18 mouse cellular contexts compared by ENCODE assay signal in genomic region chr1:172328461-172328860, GRCm38 (mm10). TPM values are rescaled to one million over a fixed set of nuclear protein-coding genes. Genes with fewer than 3 reads are reported as not detected.
DNase-seq lines count a peak whose midpoint lies in the region; ATAC-seq lines count a peak whose summit lies in the region.
"Had no signal": no experiment of that assay in that cellular context is flagged by ENCODE, and none has a peak within 500 bp of the region (broad histone marks: within the 10 kb centered on the region; RNA-seq: fewer than 3 reads in every experiment).

No protein-coding gene starts in this region.

- H3K27ac ChIP-seq in hindbrain, embryonic 10.5 days, result peak overlapping the region; percentile 25; the same call in 1 of the 2 replicates
- no peak overlapping the region for H3K27ac ChIP-seq in hindbrain, embryonic 11.5 days (ENCODE audit: low read depth, low read length)
- no peak overlapping the region for H3K27ac ChIP-seq in forebrain, embryonic 16.5 days (ENCODE audit: low read length)
- peak overlapping the region; percentile 66; the same call in 1 of the 2 replicates for H3K27ac ChIP-seq in midbrain, embryonic 16.5 days (ENCODE audit: low read length)
- H3K27ac ChIP-seq: gastrocnemius, adult 2 months had no signal

- ATAC-seq in hindbrain, embryonic 11.5 days (ENCODE audit: low FRiP score), result no peak
- ATAC-seq in forebrain, embryonic 16.5 days, result no peak
- ATAC-seq in midbrain, embryonic 16.5 days, result no peak
- ATAC-seq: intestine, postnatal 0 days had no signal

- no peaks in the 10 kb centered on the region for H3K36me3 ChIP-seq in hindbrain, embryonic 10.5 days
- no peaks in the 10 kb centered on the region for H3K36me3 ChIP-seq in hindbrain, embryonic 11.5 days (ENCODE audit: control insufficient read depth, insufficient read depth, low read length)
- no peaks in the 10 kb centered on the region for H3K36me3 ChIP-seq in forebrain, embryonic 16.5 days (ENCODE audit: control insufficient read depth, insufficient read depth)
- no peaks in the 10 kb centered on the region for H3K36me3 ChIP-seq in midbrain, embryonic 16.5 days (ENCODE audit: control insufficient read depth, insufficient read depth, low read length)

- peaks cover 91% of the 10 kb centered on the region for H3K27me3 ChIP-seq in hindbrain, embryonic 10.5 days (ENCODE audit: insufficient read depth, poor library complexity, severe bottlenecking)
- H3K27me3 ChIP-seq in hindbrain, embryonic 11.5 days (ENCODE audit: control insufficient read depth, insufficient read depth, low read length), result peaks cover 32% of the 10 kb centered on the region
- H3K27me3 ChIP-seq in forebrain, embryonic 16.5 days (replicated peaks; ENCODE audit: control insufficient read depth, insufficient read depth, low read length), result no peaks in the 10 kb centered on the region
- H3K27me3 ChIP-seq in midbrain, embryonic 16.5 days (ENCODE audit: control insufficient read depth, insufficient read depth, low read depth, low read length), result no peaks in the 10 kb centered on the region; the same call in 1 of the 2 replicates

- no peak for DNase-seq in hindbrain, embryonic 10.5 days (ENCODE audit: low spot score)
- DNase-seq in hindbrain, embryonic 11.5 days (ENCODE audit: low spot score), result no peak
- peak; percentile 40 to 55 for DNase-seq in cerebellum, postnatal 14 days
- DNase-seq in heart, postnatal 14 days, result no peak
- DNase-seq in left cerebral cortex, adult 9 months (ENCODE audit: low spot score in 2 of 2), result no peak
- DNase-seq in gastrocnemius, postnatal 4 days (ENCODE audit: low spot score in 2 of 2), result no peak
- DNase-seq: adrenal gland, adult 8-10 months; gastrocnemius, adult 2 months; heart, postnatal 10 days; kidney, postnatal 4 days; lung, adult 2 months had no signal

- H3K4me2 ChIP-seq in hindbrain, embryonic 11.5 days (replicated peaks; ENCODE audit: low read depth, low read length), result no peak overlapping the region
- H3K4me2 ChIP-seq in forebrain, embryonic 16.5 days (ENCODE audit: low read length), result peak overlapping the region; percentile 40
- H3K4me2 ChIP-seq in midbrain, embryonic 16.5 days (ENCODE audit: low read length), result peak overlapping the region; percentile 79

- 83% methylated on average over 7 of the region's 7 CpGs for WGBS in hindbrain, embryonic 10.5 days
- WGBS in hindbrain, embryonic 11.5 days, result 85% methylated on average over 7 of the region's 7 CpGs
- 83% methylated on average over 7 of the region's 7 CpGs for WGBS in forebrain, embryonic 16.5 days
- WGBS in midbrain, embryonic 16.5 days, result 74% methylated on average over 7 of the region's 7 CpGs

- intact Hi-C loops in heart, postnatal 14 days (cut with DNase I), result no loop called here

- no peak overlapping the region for H3K4me3 ChIP-seq in hindbrain, embryonic 10.5 days
- no peak overlapping the region for H3K4me3 ChIP-seq in hindbrain, embryonic 11.5 days (ENCODE audit: low read depth, low read length)
- H3K4me3 ChIP-seq in forebrain, embryonic 16.5 days (replicated peaks; ENCODE audit: low read length), result peak overlapping the region; percentile 33
- peak overlapping the region; percentile 45 for H3K4me3 ChIP-seq in midbrain, embryonic 16.5 days (ENCODE audit: low read depth, low read length)
- H3K4me3 ChIP-seq: erythroblast, embryonic 14.5 days; gastrocnemius, adult 2 months had no signal

- H3K9me3 ChIP-seq in hindbrain, embryonic 10.5 days, result no peaks in the 10 kb centered on the region
- H3K9me3 ChIP-seq in hindbrain, embryonic 11.5 days (ENCODE audit: control insufficient read depth, low read length), result no peaks in the 10 kb centered on the region
- H3K9me3 ChIP-seq in forebrain, embryonic 16.5 days (ENCODE audit: control insufficient read depth, low read length), result no peaks in the 10 kb centered on the region
- H3K9me3 ChIP-seq in midbrain, embryonic 16.5 days (replicated peaks; ENCODE audit: control insufficient read depth, low read length, poor library complexity, severe bottlenecking), result no peaks in the 10 kb centered on the region

- H3K9ac ChIP-seq in hindbrain, embryonic 11.5 days (ENCODE audit: low read depth, low read length), result no peak overlapping the region
- H3K9ac ChIP-seq in forebrain, embryonic 16.5 days (replicated peaks; ENCODE audit: low read depth, low read length), result no peak overlapping the region
- H3K9ac ChIP-seq in midbrain, embryonic 16.5 days (ENCODE audit: low read depth, low read length), result peak overlapping the region; percentile 61

- peaks cover 41% of the 10 kb centered on the region for H3K4me1 ChIP-seq in hindbrain, embryonic 10.5 days (replicated peaks)
- H3K4me1 ChIP-seq in hindbrain, embryonic 11.5 days (replicated peaks; ENCODE audit: control insufficient read depth, insufficient read depth, low read length), result peaks cover 7% of the 10 kb centered on the region
- peaks cover 24% of the 10 kb centered on the region for H3K4me1 ChIP-seq in forebrain, embryonic 16.5 days (replicated peaks; ENCODE audit: control insufficient read depth, insufficient read depth, low read length)
- H3K4me1 ChIP-seq in midbrain, embryonic 16.5 days (ENCODE audit: control insufficient read depth, insufficient read depth, low read length), result peaks cover 17% of the 10 kb centered on the region

RNA-seq across cellular contexts. Expression of gene Kcnj9, which starts 0.7 kb away (rescaled TPM):
- polyA plus RNA-seq in hindbrain, embryonic 10.5 days (2016; fragmentation: Nextera tagmentation; extraction: Ambion mirVana), result 0.11 and 0.71 TPM in 2 replicates
- 0.17 and 0.46 TPM in 2 replicates for polyA plus RNA-seq in hindbrain, embryonic 11.5 days (2014; fragmentation: Nextera tagmentation; extraction: Ambion mirVana)
- 2.6 and 4.2 TPM in 2 replicates for polyA plus RNA-seq in forebrain, embryonic 16.5 days (2015; fragmentation: Nextera tagmentation; extraction: Ambion mirVana)
- polyA plus RNA-seq in midbrain, embryonic 16.5 days (2015; fragmentation: Nextera tagmentation; extraction: Ambion mirVana), result 7.7 and 7.8 TPM in 2 replicates
- not detected for total RNA-seq in heart, postnatal 14 days (2021)
- total RNA-seq in gastrocnemius, postnatal 4 days (2021), result not detected
- total RNA-seq: gastrocnemius, adult 2 months; heart, adult 8-10 months; heart, postnatal 10 days; megakaryocyte progenitor cell, adult 5-6 weeks had no signal
- polyA plus RNA-seq: lung, adult 2 months had no signal

RNA-seq across cellular contexts. Expression of gene Kcnj10, which starts 12.5 kb away (rescaled TPM):
- polyA plus RNA-seq in hindbrain, embryonic 10.5 days (2016; fragmentation: Nextera tagmentation; extraction: Ambion mirVana), result 0.31 and 0.77 TPM in 2 replicates
- polyA plus RNA-seq in hindbrain, embryonic 11.5 days (2014; fragmentation: Nextera tagmentation; extraction: Ambion mirVana), result 0.73 TPM in 2 replicates
- polyA plus RNA-seq in forebrain, embryonic 16.5 days (2015; fragmentation: Nextera tagmentation; extraction: Ambion mirVana), result 2.1 and 2.2 TPM in 2 replicates
- 1.5 and 2.5 TPM in 2 replicates for polyA plus RNA-seq in midbrain, embryonic 16.5 days (2015; fragmentation: Nextera tagmentation; extraction: Ambion mirVana)
- under 1 TPM; 0.10 to 0.22 TPM for total RNA-seq in heart, postnatal 14 days (2021)
- total RNA-seq in gastrocnemius, postnatal 4 days (2021), result 1 to 10 TPM; 2.2 to 2.3 TPM
- polyA plus RNA-seq: C2C12; erythroblast, embryonic 14.5 days had no signal

RNA-seq across cellular contexts. Expression of gene Atp1a2, which starts 30.6 kb away (rescaled TPM):
- polyA plus RNA-seq in hindbrain, embryonic 10.5 days (2016; fragmentation: Nextera tagmentation; extraction: Ambion mirVana), result 2.1 and 2.3 TPM in 2 replicates
- polyA plus RNA-seq in hindbrain, embryonic 11.5 days (2014; fragmentation: Nextera tagmentation; extraction: Ambion mirVana), result 1.9 and 2.6 TPM in 2 replicates
- 42.4 and 47.1 TPM in 2 replicates for polyA plus RNA-seq in forebrain, embryonic 16.5 days (2015; fragmentation: Nextera tagmentation; extraction: Ambion mirVana)
- 53.2 and 69.0 TPM in 2 replicates for polyA plus RNA-seq in midbrain, embryonic 16.5 days (2015; fragmentation: Nextera tagmentation; extraction: Ambion mirVana)
- total RNA-seq in heart, postnatal 14 days (2021), result 100 to 1,000 TPM; 448 to 458 TPM
- total RNA-seq in gastrocnemius, postnatal 4 days (2021), result 100 to 1,000 TPM; 454 to 465 TPM
- total RNA-seq: megakaryocyte progenitor cell, adult 5-6 weeks had no signal
- polyA plus RNA-seq: erythroblast, embryonic 14.5 days had no signal

RNA-seq across cellular contexts. Expression of gene Pigm, which starts 47.9 kb away (rescaled TPM):
- polyA plus RNA-seq in hindbrain, embryonic 10.5 days (2016; fragmentation: Nextera tagmentation; extraction: Ambion mirVana), result 8.7 and 10.5 TPM in 2 replicates
- 11.0 and 11.8 TPM in 2 replicates for polyA plus RNA-seq in hindbrain, embryonic 11.5 days (2014; fragmentation: Nextera tagmentation; extraction: Ambion mirVana)
- 4.5 and 4.7 TPM in 2 replicates for polyA plus RNA-seq in forebrain, embryonic 16.5 days (2015; fragmentation: Nextera tagmentation; extraction: Ambion mirVana)
- 3.4 and 3.5 TPM in 2 replicates for polyA plus RNA-seq in midbrain, embryonic 16.5 days (2015; fragmentation: Nextera tagmentation; extraction: Ambion mirVana)
- 1 to 10 TPM; 6.4 to 7.1 TPM for total RNA-seq in heart, postnatal 14 days (2021)
- 1 to 10 TPM; 7.7 to 9.7 TPM for total RNA-seq in gastrocnemius, postnatal 4 days (2021)

Comparison
In these comparisons a context has a peak if more than half of its experiments do, and no peak if none do; other contexts are left out.
1. H3K27ac ChIP-seq: peak in hindbrain, embryonic 10.5 days (single experiment) and midbrain, embryonic 16.5 days (single experiment); none in hindbrain, embryonic 11.5 days (single experiment) and forebrain, embryonic 16.5 days (single experiment).
2. DNase-seq: peak in cerebellum, postnatal 14 days (2 of 2); none in hindbrain, embryonic 10.5 days (single experiment), hindbrain, embryonic 11.5 days (single experiment), heart, postnatal 14 days (0 of 2), left cerebral cortex, adult 9 months (0 of 2) and gastrocnemius, postnatal 4 days (0 of 2).
3. H3K4me3 ChIP-seq: peak in forebrain, embryonic 16.5 days (single experiment) and midbrain, embryonic 16.5 days (single experiment); none in hindbrain, embryonic 10.5 days (single experiment) and hindbrain, embryonic 11.5 days (single experiment).
4. RNA of gene Atp1a2, which starts 30.6 kb away (polyA plus RNA-seq): 53.2 to 69.0 TPM in midbrain, embryonic 16.5 days and 42.4 to 47.1 TPM in forebrain, embryonic 16.5 days; 1.9 to 2.6 TPM in hindbrain, embryonic 11.5 days and 2.1 to 2.3 TPM in hindbrain, embryonic 10.5 days; every median in the first group is over 10 times any median in the second.